Comparison of ENCODE assay signal across 26 mouse cellular contexts in genomic region chr12:85666112-85666511, GRCm38 (mm10). TPM values are rescaled to one million over a fixed set of nuclear protein-coding genes. Genes with fewer than 3 reads are reported as not detected.
"Had no signal": no experiment of that assay in that cellular context is flagged by ENCODE, and none has a peak within 500 bp of the region (broad histone marks: within the 10 kb centered on the region; RNA-seq: fewer than 3 reads in every experiment).

No protein-coding gene starts in this region.

- DNase-seq: gastrocnemius, postnatal 14 days; gastrocnemius, postnatal 36 days; heart, adult 11 months; heart, adult 2 months; heart, postnatal 14 days; heart, postnatal 36 days; kidney, adult 18-20 months; kidney, adult 8-10 months; kidney, postnatal 10 days; kidney, postnatal 25 days; kidney, postnatal 4 days; layer of hippocampus, adult 9-11 months; layer of hippocampus, postnatal 36 days; left cerebral cortex, postnatal 4 days had no signal

- H3K27ac ChIP-seq: heart, adult 2 months; heart, embryonic 13.5 days; heart, embryonic 15.5 days; hindbrain, embryonic 13.5 days; hindbrain, embryonic 15.5 days; intestine, embryonic 15.5 days; limb, embryonic 13.5 days; limb, embryonic 15.5 days; liver, embryonic 12.5 days; liver, embryonic 14.5 days had no signal

- H3K27me3 ChIP-seq: heart, embryonic 13.5 days; heart, embryonic 15.5 days; hindbrain, embryonic 13.5 days; hindbrain, embryonic 15.5 days; intestine, embryonic 15.5 days; limb, embryonic 13.5 days; limb, embryonic 15.5 days; liver, embryonic 12.5 days had no signal

- H3K4me2 ChIP-seq: heart, embryonic 11.5 days; heart, embryonic 13.5 days; heart, embryonic 15.5 days; hindbrain, embryonic 13.5 days; hindbrain, embryonic 15.5 days; intestine, embryonic 15.5 days; limb, embryonic 13.5 days; limb, embryonic 15.5 days; liver, embryonic 12.5 days had no signal

- H3K36me3 ChIP-seq: heart, embryonic 13.5 days; heart, embryonic 15.5 days; hindbrain, embryonic 13.5 days; hindbrain, embryonic 15.5 days; intestine, embryonic 15.5 days; limb, embryonic 13.5 days; limb, embryonic 15.5 days; liver, embryonic 12.5 days had no signal

- H3K9ac ChIP-seq: heart, embryonic 13.5 days; heart, embryonic 15.5 days; hindbrain, embryonic 13.5 days; hindbrain, embryonic 15.5 days; intestine, embryonic 15.5 days; limb, embryonic 13.5 days; limb, embryonic 15.5 days; liver, embryonic 12.5 days; liver, embryonic 14.5 days had no signal

- H3K9me3 ChIP-seq: heart, embryonic 13.5 days; heart, embryonic 15.5 days; hindbrain, embryonic 13.5 days; hindbrain, embryonic 15.5 days; intestine, embryonic 15.5 days; limb, embryonic 13.5 days; limb, embryonic 15.5 days; liver, embryonic 12.5 days had no signal

- H3K4me3 ChIP-seq: heart, adult 2 months; heart, embryonic 13.5 days; heart, embryonic 15.5 days; hindbrain, embryonic 13.5 days; hindbrain, embryonic 15.5 days; intestine, embryonic 15.5 days; limb, embryonic 13.5 days; limb, embryonic 15.5 days; liver, embryonic 12.5 days had no signal

- ATAC-seq: intestine, embryonic 15.5 days; intestine, postnatal 0 days; liver, embryonic 12.5 days had no signal

RNA-seq across cellular contexts. Expression of gene Batf, which starts 20.4 kb away (rescaled TPM):
- total RNA-seq: gastrocnemius, adult 8-10 months; gastrocnemius, postnatal 36 days had no signal
